Mouse (Mus musculus) heart, postnatal 14 days (tissue): ENCODE results near the gene Nsl1. TPM values are rescaled to one million over a fixed set of nuclear protein-coding genes. Genes with fewer than 3 reads are reported as not detected.

Experiments used
- DNase-seq, 2 experiments: peaks; one replicate each; pipeline ENCODE4 v3.0.0; 2021 to 2022
- intact Hi-C: fragments of 180-260 bp; cut with DNase I; formaldehyde crosslinking; loops from one replicate; pipeline ENCODE4 v1.15.1; 2025
- total RNA-seq, 2 experiments: library from RNA; stranded (reverse); gene quantifications; 2 replicates each; pipeline ENCODE4 v1.2.3; 2021

Gene Nsl1
- total RNA-seq, 2 experiments from 2014 or later, result 0.65 to 1.4 TPM

DNA sequence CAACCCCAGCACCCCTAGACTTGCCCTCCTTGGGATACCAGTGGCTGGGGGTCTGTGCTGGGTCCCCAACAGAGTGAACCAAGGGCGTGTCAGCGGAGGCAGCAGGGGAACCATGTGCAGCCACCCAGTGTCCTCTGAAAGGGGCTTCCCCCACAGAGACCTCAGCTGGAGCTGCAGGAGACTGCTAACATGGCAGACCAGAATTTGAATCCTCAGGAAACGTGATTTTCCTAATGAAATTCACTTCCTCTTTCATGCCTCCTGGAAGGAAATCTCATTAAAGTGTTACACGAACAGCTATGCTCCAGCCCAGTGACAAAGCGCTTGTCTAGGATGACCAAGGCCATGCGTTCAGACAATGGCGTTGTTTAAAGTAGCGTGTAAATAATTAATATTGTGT lies 24.1 kb downstream of the Nsl1 start:
- no peak for DNase-seq
- intact Hi-C loops, result loop anchor here (5.0 kb wide), 1 partner anchor 40 kb away; no protein-coding TSS in a partner anchor

DNA sequence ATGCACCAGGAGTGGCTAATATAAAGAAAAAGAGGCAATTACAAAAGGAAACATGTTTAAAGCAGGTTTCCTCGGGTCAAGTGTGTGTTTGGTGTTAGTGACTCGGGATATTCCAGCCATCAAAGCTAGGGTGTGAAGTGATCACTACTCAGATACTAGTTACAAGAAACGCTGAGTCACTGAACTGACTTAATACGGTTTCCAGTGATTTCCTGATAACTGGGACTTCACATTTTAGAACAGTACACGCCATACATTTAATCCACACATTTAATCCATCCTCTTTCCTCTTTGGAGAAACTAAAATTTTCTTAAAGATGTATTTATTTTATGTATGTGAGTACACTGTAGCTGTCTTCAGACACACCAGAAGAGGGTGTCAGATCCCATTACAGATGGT lies 25.1 kb downstream of the Nsl1 start:
- DNase-seq, result no peak
- intact Hi-C loops, result loop anchor here (5.0 kb wide), 1 partner anchor 39 kb away; no protein-coding TSS in a partner anchor

DNA sequence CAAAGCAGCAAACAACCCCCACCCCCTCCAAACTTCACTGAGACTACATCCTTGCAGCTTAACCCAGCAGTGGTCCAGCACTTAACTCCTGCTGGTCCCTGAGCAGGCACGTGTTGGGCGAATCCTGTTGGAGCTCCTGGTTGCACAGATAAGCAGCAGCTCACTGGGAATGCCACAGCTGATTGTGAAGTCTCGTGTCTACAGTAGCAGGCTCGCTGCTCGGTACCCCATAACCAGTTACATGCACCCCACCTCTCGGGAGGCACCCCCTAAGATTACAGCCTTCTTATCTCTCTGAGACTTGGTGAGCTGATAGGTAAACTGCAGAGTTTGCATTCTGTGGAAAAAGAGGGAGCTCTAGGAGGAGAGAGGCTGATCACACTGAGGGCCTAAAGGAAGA lies 26.5 kb downstream of the Nsl1 start:
- DNase-seq, result no peak
- intact Hi-C loops, result loop anchor here (5.0 kb wide), 1 partner anchor 38 kb away; no protein-coding TSS in a partner anchor

DNA sequence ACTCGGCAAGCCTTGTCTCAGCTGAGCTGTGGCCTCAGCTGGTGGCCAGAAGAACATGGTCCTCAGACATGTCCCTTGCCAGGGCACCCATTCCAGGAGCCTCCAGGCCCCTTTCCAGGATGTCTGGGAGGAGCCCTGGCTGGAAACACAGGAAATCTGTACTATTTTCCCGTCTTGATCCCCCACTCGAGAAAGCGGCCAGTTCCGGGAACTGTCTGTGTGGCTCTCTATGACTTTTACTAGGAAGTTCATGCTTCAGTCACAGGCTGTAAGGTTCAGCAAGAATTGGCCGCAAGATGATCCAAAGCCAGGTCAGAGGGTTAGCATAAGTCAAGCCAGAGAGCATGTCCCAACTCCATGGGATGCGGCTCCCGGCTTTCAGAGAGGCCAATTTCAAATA lies 29.2 kb downstream of the Nsl1 start:
- intact Hi-C loops, result no loop called here

DNA sequence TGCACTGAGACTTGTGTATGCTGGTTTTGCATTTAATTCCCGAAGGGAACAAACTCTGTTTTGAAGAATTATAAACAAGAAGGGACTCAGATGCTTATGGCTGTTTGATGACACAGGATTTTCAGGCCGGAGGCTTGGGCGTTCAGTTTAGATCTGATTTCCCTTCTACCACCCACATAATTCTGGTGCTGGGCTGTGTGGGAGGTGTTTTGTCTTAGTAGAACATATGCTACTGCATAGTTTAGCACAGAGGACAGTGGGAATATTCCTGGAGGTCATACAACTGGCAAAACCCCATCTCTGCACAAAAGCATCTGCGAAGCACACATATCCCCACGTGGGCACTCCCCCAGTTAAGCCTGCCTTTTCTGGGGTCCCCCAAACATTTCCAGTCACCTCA lies 30.8 kb downstream of the Nsl1 start:
- no peak for DNase-seq
- intact Hi-C loops, result no loop called here

More for the DNA sequence above, 29.2 kb downstream of the Nsl1 start:
- no peak for DNase-seq

DNA sequence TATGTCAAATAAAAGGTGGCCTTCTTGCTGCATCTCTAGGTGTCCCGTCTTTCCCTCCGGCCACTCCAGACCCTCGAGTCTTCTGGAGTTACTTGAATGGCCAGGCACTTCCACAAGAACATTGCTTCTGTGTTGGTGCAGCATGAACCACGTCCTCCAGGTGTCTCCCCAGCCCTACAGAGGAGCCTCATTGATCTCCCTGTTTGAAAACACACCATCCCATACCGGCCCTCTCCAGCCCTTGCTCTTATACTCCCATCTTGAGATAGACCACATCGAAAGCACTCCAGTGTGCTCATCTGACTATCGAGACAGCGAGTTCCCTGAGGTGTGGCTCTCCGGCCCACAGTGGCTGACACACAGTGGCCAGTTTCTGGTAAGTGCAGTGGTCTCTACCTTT lies 32.2 kb downstream of the Nsl1 start:
- no peak for DNase-seq
- intact Hi-C loops, result loop anchor here (5.0 kb wide), 1 partner anchor 77 kb away; no protein-coding TSS in a partner anchor

DNA sequence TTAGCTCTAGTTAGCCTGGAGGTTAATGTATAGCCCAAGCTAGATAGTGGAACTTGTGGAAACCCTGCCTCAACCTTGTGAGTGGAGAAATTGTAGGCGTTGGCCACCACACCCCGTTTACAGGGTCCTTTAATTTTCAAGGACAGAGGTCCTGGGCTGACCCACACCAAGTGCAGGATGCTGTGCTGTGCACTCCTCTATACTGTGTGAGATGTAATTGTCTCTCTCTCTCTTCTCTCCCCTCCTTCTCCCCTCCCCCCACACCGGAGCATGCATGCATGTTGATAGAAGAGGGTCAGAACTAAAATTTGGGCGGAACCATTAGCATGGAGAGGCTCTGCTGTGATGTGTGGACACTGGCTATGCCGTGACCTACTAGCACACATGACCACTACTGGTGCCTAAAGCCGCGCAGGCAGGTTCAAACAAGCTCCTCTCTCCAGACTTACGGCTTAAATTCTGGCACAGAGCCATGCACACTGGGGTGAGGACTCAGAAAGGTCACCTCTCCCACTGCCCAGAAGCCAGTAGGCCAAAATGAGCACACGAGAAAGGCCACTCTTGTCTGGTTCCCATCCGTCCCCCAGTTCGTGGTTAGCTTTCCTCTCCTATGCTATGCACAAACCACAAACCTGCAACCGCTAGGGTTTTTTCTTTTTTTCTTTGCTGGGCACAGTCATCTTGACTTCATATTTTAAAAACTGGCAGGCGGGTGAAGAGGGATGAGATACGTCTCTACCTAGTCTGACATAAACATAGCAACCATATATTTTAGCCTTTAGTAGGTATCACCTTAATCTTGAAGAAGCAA lies 34.3 kb downstream of the Nsl1 start:
- no peak for DNase-seq
- intact Hi-C loops, result loop anchor here (2.0 to 5.0 kb wide), 2 partner anchors 18 to 75 kb away; no protein-coding TSS in a partner anchor

DNA sequence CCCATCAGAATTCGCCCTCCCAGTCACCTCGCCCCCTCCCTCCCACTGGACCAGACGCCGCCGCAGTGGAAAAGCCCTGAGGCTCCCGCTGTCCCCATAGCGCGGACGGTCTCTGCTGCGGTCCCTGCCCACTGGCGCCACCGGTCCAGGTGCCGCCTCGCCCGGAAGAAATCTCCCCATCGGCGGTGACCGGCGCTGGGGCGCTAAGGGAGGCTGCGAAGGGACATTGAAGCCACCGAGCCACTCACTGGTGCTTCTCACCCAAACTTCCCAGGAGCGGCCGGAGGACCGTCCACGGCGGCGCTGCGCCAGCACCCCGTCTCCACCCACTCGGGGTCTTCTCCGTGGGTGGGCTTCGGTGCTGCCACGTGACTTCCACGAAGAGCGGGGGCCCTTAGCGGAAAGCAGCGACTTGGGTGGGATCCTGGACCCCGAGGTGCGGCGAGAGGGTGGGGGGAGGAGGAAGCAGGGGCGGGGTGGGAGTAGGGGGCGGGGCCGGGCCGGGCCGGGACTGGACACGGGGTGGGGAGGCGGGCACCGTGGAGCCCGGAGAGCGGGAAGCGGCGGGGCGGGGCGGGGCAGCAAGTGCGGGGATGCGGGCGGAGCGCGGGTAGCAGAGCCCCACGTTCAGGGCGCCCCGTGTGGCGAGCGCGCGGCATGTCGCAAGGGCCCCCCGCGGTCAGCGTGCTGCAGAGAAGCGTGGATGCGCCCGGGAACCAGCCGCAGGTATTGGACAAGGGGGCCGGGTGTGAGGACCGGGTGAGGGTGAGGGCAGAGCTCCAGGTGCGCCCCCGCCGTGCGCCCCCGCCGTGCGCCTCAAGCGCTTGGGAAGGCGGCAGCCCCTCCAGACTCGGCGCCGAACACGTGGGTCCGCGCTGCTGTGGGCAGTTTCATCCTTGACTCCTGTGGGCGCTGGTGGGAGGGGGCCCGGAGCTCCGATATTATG lies 35.3 kb downstream of the Nsl1 start, which contains the start of gene Batf3:
Batf3 (plus strand) TSS at position 46 of the 946 bp plus-strand sequence.
- intact Hi-C loops, result loop anchor here (2.0 to 5.0 kb wide), 2 partner anchors 17 to 74 kb away; no protein-coding TSS in a partner anchor
- DNase-seq, result peak; percentile 60 to 63

DNA sequence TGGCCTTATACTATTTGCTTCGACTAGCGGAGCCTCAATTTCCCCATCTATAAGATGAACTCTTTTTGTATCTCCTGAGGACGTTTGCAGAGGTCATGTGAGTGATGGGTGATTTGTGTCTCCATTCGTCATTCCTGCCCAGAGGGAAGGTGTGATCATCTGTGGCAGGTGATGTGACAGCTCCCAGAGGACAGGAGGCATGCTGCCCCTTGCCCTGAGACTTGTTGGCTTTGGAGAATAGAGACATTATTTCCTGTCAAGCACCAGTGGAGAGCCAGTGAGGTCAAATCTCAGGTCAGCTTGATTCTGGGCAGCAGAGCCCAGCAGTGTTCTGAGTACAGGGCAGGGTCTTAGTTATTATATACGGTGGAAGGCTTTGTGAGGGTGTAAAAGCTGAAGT lies 36.3 kb downstream of the Nsl1 start:
- no peak for DNase-seq
- intact Hi-C loops, result loop anchor here (5.0 kb wide), 1 partner anchor 73 kb away; no protein-coding TSS in a partner anchor

DNA sequence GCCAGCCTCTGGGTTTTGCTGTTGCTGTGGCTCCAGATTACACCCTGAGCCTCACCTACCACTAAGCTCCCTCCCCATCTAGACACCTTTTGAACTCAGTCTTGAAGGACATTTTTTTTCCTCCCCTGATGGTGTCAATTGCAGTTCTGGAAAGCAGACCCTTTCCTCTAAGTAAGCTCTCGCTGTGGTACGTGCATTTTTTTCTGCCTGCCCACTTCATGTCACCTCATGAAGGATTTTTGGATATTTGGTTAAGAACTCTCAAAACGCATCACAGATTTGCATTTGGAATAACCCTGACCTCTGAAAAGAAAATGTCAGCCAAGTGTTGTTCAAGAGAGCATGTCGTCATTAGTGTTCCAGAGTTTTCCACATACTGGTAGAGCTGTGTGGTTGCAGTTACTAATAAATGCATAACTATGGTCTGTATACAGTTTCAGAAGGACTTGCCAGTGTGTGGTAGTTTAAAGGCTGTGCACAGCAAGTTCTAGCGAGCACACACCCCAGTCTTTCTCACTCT lies 37.0 kb downstream of the Nsl1 start:
- intact Hi-C loops, result loop anchor here (5.0 kb wide), 1 partner anchor 72 kb away; no protein-coding TSS in a partner anchor
- no peak for DNase-seq

DNA sequence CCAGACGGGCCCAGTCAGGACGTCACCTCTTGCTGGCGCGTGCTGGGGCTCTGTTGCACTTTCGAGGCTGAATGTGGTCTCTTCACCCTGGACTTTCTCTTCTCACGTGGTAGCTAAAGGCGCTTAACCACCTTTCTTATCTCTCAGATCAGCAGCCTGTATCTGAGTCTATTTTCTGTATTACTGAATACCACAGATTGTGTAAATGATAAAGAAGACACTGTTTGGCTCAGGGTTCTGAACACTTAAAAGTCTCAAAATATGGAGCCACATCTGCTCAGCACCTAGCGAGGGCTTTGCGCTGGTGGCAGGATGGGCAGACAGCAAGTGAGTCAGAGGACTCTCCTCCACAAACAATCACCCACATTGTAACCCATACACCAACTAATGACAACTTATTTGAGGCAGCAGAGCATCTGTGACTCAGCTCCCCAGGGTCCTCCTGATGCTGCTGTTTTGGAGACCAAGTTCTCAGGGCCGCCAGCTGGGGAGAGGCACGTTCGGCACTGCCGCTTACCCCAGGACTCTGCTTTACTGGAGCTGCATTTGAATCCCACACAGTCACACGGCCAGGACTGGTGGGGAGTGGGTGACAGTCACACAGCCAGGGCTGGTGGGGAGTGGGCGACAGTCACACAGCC lies 40.0 kb downstream of the Nsl1 start:
- no peak for DNase-seq
- intact Hi-C loops, result no loop called here

DNA sequence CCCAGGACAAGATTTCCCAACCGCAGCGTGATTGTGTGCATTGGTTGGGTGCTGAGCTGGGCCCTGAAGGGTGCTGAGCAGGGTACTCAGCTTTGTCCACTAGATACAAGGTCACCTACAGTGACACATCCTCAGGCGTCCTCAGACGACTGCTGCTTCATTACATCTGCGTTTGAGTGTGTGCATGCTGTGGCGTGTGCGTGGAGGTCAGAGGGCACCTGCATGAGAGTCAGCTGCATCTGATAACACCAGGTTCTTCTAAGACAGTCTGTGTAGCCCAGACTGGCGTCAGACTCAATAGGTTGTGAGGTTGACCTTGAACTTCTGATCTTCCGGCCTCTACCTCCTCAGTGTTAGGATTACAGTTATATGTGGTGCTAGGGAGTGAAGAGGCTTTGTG lies 42.4 kb downstream of the Nsl1 start:
- intact Hi-C loops, result no loop called here
- DNase-seq, result no peak

DNA sequence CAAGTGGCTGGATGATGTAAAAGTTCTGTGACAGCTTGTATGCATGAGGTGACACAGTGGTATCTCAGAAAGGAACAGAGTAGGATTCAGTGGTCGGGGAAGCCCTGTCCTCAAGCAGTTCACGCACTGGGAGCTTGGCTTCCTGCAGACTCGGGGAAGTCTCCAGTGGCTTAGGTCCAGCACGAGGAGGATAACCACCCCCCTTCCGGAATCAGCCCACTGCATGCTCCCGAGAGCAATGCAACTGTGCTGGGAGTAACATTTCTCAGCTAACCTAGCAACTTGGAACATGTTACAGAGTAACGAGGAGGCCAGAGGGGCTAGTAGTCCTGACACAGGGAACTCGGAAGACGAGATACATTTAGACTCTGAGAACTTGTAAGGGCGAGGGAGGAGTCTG lies 44.5 kb downstream of the Nsl1 start:
- intact Hi-C loops, result no loop called here
- DNase-seq, result no peak

DNA sequence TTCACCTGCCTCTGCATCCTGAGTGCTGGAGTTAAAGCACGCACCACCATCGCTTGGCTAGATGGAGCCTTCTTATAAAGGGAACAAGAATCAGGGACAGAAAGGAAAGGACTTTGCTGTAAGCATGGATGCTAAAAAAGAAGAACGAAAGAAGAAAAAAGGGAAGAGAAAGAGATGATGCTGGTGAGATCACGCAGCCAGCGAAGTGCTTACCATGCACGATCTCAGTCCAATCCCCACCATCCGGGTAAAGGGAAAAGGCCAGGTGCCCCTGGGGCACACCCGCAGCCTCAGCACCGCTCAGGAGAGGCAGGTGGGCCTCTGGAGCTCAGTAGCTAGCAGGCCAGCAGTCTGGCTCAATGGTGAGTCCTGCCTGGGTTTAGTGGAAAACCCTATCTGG lies 47.1 kb downstream of the Nsl1 start:
- no peak for DNase-seq
- intact Hi-C loops, result no loop called here

DNA sequence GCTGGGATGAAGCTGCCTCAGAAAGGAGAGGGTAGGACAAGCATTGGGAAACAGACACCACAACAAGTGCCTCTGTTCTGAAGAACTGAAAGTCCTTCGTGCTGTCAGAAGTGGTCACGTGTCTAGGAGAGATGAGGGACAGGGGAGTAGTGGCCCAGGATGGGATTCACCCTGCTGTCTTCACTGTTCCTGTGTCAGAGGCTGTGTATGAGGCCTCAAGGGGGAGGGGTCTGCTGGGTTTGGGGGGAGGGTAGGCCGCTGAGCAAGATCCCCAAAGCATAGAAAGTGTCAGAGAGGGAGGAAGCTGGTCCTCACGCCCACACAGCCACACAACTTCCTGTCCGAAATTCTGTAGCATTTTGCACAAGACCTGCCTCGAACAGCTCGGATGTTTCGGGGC lies 48.3 kb downstream of the Nsl1 start:
- DNase-seq, result peak; percentile 15 to 22
- intact Hi-C loops, result no loop called here

DNA sequence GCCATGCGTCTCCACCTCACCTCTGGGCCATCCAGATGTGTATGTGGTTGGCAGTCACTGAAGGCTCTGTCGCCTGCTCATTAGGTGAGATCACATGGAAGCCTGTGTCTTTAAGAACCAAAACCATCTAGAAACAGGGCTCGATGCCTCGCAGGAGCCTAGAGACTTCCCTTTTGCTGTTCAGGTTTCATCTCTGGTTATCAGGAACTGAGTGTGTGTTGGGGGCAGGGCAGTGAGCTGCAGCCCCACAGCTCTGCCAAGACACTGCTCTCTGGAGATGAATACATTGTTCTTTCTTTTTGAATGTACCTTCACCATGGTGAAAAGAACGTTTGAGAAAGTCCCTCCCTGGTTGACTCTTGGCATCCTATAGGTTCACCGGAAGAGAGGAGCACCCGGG lies 52.1 kb downstream of the Nsl1 start:
- DNase-seq, result no peak
- intact Hi-C loops, result loop anchor here (2.0 kb wide), 1 partner anchor 18 kb away; the partner anchor contains the start of gene Batf3

DNA sequence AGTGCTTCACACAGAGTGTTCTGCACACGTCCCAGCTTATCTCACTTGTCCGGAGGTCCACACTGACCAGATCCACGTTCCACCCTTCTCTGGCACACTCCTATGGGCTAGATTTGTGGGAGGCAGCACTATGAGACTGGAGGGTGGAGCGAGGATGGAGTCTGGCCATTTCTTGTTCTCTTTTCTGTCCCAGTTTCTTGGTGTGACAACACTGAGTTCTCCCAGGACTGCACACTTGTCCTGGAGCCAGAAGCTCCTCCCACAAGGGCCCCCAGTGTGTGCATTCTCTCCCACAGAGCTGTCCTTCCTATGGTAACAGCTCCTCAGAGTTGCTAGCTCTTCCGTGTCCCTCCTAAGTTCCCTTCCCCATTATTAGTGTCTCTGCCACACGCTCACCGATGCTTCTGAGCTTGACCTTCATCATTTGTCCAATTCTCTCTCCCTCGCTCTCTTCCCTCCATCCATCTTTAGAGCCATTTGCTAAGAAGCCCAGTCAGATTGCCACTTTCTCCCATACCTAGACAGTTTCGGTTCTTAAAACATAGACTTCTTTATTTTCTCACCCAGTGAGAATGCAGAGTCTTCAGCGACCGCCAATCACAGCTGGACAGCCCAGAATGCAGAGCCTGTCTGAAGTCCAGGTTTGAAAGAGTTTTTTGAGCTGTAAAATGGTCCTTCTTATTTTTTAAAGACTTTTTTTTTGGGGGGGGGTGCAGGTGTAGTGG lies 52.9 kb downstream of the Nsl1 start:
- intact Hi-C loops, result loop anchor here (2.0 kb wide), 1 partner anchor 19 kb away; the partner anchor contains the start of gene Batf3
- DNase-seq, result peak; percentile 45 to 50

DNA sequence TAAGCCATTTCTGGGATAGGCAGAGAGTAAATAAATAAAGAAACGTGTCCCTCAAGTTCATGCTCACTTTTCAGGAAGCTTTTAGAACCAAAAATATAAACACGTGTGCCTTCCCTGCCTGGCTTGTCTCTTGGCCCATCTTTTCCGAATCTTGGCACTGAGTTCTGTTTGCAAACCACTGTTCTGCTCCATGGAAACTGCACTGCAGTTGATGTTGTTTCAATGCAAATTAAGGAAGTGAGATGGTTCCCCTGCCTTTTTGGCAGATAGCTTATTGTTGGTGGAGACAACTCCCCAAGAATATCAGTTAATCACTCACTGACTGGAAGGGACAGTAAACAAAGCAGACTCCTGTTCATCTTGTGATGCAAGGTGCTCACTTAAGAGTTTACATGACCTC lies 59.9 kb downstream of the Nsl1 start:
- DNase-seq, result no peak
- intact Hi-C loops, result no loop called here

DNA sequence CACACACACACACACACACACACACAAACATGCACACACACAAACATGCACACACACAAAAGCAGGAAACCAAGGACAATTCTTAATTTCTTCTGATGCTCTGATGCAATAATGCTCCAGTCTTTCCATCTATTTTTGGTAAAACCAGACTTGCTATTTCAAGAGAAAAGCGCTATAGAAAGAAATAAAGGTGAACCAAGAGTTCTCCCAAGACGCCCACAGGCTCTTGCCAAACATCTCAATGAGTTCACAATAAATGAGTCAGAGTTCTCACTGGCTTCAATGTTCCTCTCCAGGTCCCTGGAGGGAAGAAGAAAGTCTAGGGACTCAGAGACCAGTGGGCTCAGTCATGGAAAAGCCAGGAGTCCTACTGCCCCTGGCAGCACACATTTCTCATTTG lies 60.9 kb downstream of the Nsl1 start:
- no peak for DNase-seq
- intact Hi-C loops, result no loop called here
